Mouse (Mus musculus) monocyte, adult 5-6 weeks (primary cell): Measurements from ENCODE around the gene Cfb. TPM values are rescaled to one million over a fixed set of nuclear protein-coding genes. Genes with fewer than 3 reads are reported as not detected.
"Not testable (repeated sequence)": the region's sequence is repeated elsewhere in the genome, so short reads cannot be mapped to it uniquely, and the experiment has no call there.

ENCODE experiments used
- ATAC-seq: fragments of 153-309, 156-312 bp; replicated peaks from 2 replicates; pipeline ENCODE4 v1.8.0; 2017; ENCODE audit warnings: mild to moderate bottlenecking; ENCODE audit not compliant: low TSS enrichment, insufficient number of reproducible peaks, severe bottlenecking, poor library complexity, low FRiP score
- total RNA-seq: library from RNA; stranded (forward); fragments of 200-1000, 200-491, 200-594 nt; gene quantifications from 3 replicates; pipeline ENCODE4 v1.2.3, GENCODE M21; 2017

Gene Cfb
- total RNA-seq, 1 experiment from 2014 or later = 1.1 TPM

DNA sequence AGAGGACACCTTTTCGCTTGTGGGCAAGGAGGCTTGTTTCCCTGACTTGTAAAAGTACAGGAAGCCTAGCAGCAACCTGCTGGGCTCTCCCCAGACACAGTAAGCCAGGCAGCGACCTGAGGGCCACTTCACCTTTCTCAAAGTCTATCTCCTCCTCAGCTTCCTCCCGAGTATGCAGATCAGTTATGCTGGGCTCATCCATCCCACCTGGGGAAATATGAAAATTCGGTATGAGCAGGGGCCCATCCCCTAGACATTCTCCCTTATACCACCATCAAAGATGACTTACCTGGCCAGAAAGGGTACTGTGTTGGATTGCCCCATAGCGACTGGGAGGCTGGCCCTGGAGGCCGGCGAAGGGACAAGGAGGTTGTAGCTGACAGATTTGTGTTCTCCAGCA lies 14.7 kb downstream of the Cfb start:
- no peak for ATAC-seq

DNA sequence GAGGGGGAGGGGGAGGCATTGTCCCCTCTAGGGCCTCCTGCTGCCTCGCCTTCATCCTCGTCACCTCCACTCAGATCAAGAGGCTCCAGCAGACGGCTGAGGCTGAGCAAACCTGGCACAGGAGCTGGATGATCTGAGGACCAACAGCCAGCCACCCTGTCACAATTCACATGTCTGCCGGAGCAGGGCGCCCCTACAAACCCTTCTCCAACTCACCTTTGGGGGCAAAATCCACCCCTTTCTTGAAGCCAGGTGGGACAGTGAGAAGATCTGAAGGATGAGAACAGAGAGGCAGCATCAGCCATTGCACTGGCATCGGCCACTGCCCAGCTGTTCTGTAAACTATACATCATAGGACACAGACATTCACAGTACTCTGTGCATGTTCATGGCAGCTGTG lies 15.1 kb downstream of the Cfb start:
- no peak for ATAC-seq

DNA sequence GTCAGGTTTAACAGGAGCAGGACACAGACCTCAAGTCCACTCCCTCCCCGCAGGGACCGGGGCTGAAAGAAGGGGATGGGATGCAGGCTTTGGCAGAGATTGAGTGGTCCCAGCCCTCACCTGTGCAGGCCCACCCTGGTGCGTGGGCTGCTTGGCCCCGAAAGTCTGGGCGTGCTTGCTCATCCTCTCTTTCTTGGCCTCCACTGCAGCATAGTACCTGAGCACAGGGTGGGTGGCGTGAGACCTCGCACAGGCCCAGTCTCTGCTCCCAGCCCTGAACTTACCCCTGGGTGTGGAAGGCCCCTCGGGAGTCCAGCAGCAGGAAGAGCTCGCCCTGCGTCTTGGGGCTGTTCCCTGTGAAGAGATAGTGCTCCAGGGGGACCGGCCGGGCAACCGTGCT lies 17.4 kb downstream of the Cfb start:
- ATAC-seq = no peak

DNA sequence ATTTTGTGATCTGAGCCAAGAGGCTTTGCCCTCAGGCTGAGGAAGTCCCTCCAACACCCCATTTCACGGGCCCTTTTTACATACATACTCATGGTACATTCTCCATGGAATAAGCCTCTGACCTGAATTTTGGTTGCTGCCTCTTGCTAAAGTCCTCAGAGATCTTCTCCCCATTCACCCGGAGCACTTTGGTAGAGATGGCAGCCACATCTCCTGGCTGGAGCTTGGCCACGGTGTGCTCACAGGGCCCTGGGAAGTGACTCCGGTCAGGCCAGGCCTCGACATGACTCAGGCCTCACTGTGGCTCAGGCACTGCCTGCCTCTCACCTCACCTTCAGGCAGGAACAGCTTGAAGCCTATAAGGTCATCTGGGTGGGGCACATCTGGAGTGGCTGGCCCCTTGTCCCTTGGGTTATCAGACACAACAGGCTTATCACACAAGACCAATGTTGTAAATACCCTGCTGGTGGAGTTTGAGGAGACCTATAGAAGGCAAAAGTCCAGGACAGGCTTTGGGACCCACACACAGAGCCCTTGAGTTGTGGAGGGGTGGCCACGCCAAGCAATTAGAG lies 21.5 kb downstream of the Cfb start:
- no peak for ATAC-seq

DNA sequence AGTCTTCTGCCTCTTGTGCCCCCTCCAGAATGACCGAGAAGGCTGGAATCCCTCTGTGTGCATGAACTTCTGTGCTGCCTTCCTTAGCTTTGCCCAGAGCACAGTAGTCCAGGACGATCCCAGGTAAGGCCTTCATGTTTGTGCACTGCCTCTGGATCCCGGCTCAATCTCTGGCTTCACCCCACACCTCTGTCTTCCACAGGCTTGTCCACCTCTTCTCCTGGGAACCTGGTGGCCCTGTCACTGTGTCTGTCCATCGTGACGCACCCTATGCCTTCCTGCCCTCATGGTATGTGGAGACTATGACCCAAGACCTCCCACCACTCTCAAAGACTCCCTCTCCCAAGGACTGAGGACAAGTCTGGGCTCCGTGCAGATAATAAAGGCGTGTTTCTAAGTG lies 23.5 kb downstream of the Cfb start:
- ATAC-seq = no peak

DNA sequence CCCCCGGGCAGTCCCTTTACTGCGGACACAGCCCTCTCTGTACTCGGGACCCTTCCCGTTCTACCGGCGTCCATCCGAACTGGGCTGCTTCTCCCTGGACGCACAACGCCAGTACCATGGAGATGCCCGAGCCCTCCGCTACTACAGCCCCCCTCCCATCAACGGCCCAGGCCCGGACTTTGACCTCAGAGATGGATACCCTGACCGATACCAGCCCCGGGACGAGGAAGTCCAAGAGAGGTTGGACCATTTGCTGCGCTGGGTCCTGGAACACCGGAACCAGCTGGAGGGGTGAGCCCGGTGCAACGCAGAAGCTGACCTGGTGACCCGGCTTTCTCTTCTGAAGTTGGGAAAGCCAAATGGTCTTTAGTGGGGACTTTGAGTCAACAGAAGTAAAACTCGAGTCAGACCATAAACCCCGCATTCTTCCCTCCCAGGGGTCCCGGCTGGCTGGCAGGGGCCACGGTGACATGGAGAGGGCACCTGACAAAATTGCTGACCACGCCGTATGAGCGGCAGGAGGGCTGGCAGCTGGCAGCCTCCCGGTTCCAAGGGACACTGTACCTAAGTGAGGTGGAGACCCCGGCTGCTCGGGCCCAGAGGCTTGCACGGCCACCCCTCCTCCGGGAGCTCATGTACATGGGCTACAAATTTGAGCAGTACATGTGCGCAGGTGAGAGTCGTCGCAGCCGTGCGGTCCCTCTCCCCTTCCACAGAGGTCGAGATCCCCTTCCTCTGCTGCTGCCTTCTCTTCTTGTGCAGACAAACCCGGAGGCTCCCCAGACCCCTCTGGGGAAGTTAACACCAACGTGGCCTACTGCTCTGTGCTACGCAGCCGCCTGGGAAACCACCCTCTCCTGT lies 24.6 kb downstream of the Cfb start:
- no peak for ATAC-seq

DNA sequence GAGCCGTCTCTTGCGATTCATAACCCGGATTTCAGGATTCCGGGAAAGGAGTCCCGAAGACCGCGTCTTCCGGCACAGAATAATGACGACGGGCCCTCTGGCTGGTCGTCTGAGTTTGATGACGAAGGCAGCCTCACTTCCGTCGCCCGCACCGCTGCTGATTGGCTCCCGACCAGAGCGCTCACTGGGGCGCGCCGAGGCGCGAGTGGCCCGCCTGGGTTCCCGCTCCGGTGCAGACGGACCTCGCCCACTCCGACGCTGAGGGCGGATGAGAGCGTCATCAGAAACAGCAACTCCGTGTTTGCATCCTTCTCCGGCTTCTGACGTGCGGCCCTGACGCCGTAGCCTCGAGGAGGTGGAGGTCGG lies 25.5 kb downstream of the Cfb start, which contains the start of the genes Stk19 and Dxo:
Gene Stk19, minus strand, starts transcription at position 90 of the 366 bp plus-strand sequence.
Gene Dxo, plus strand, starts transcription at position 164 of the 366 bp plus-strand sequence.
- peak; percentile 80 for ATAC-seq

DNA sequence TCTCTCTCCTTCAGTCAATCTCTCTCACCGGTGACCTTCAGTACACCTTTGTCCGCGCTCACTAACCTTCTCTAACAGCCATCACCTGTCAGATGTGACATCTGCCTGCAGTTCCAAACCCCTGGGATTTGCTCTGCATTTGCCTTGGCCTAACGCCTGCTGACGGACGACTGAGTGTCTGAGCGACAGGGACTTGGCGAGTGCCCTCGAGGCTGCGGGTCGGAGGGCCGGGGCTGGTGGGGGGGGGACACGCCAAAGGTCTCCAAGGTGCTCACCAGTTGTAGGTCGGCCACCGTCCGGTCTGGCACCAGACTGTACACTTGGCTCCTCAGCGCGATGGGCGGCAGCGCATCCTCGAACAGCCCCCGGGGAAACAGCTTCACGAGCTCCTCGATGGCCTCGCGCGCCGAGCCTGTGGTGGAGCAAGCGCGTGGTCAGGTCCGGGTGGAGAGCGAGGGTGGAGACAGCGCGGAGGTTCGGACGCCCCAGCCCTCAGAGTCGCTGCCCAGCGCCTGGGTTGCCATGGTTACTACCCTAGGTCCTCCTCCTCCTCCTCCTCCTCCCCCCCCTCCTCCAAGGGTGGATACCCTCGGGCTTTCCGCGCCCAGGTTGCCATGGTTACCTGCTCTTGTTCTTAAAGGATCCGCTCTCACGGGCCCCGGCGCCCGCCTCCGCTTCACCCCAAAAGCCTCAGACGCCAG lies 26.0 kb downstream of the Cfb start:
- peak; percentile 9 for ATAC-seq

DNA sequence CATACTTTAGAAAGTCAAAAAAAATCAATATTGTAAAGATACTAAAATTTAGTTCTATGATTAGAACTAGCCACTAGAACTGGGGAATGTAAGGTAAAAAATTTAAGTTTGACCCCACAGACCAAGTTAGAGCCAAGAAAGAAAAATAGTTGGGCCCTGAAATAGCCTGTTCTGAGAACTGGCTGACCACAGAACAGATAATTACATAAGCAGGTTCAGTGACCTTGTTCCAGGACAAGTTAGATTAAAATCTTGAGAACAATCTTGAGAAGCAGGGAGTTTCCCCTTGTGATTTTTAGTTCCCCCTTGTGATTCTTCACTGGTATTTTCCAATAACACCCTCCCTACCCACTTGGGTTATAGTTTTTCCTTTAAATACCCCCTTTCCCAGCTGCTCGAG lies 31.5 kb downstream of the Cfb start:
- ATAC-seq = not testable (repeated sequence)

DNA sequence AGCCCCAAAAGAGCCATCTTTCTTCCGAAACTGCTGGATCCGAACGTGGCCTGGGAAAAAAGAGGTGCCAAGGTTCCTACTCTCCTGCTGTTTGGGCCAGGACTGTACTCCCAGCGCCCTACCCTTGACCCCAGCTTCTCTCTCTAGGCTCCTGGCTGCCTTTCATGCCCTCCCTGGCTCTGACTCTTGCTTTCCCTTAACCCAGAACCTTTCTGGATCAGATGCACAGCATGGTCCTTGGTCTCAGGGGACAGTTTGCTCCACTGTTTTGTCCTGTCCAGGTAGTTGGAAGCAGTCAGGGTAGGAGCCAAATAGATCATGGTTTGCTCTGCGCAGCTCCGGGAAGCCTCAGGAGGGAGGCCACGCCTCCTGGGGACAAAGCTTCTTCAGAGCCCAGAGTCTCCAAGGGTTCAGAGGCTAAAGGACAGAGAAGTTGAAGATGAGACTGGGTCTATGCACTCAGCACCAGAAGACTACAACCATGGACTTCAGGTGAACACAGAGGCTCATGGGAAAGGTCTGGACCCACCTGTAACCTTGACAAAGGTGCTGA lies 47.4 kb downstream of the Cfb start:
- no peak for ATAC-seq

DNA sequence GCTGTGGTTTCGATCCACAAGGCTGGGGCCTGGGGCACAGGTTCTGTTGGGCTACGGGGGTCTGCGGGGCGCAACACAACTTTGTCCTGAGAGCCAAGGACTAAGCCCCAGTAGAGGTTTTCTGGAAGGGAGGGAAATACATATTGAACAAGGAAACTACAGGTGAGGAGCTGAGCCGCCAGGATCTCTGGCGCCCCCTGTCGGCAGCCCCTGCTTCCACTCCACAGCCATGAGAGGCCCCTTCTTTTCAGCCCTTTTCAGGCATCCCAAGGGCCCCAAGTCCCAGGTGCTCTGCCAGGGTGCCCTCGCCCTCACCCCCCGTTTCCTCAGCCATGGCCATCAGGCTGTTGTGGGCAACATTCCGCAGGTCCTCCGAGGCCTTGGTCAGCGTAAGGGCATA lies 48.6 kb downstream of the Cfb start:
- ATAC-seq = not testable (repeated sequence)

DNA sequence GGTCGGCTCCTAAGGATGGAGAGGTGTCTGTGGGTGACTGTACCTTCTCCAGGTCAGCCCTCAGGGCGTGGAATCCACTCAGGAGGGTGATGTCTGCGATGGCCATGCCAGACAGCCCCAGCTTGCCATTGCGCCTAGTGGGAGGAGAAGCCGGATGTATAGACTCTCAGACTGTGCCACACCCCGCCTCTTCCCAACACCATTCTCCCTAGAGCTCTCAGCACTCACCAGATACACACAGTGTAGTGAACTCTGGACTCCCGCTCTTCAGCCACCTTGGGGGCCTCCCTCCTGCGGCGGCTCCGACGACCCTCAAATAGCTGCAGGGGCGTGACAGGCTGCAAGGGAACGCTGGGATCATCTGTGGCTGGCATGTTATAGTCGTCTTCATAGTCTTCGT lies 51.0 kb downstream of the Cfb start:
- ATAC-seq = no peak

DNA sequence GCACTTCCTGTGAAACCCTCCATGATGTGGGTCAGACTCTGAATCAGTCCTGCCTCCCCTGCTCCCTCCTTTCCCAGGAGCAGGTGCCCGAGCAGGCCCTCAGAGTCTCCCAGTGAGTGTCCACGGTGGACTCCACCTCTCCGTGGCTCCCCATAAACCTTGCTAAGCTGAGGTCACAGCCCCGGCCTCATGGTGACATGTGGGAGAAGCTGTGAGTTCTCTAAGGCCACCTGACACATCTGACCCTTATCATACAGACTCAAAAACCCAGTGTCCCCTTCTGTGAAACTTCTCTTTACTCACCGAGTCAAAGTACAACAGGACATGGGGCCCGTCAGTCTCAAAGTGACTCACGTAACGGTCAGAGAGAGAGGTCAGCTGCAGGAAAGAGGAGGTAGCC lies 51.5 kb downstream of the Cfb start:
- not testable (repeated sequence) for ATAC-seq

DNA sequence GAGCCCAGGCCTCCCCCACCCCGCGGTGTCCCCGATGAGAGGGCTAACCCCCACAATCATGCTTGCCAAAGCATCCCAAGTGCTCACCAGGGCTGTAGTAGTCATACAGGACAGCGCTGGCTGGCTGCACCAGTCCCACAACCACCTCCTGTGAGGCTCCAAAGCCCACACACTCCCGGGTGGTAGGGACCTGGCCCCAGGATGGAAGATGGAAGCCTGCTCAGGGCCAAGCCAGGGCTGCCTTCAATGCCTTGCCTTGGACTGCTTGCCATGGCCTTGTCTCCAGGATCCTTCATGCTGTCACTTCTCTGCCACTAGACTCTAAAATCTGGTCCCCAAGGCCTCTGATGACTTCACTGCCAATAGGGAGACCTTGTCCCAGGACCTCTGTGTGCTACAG lies 51.9 kb downstream of the Cfb start:
- not testable (repeated sequence) for ATAC-seq

DNA sequence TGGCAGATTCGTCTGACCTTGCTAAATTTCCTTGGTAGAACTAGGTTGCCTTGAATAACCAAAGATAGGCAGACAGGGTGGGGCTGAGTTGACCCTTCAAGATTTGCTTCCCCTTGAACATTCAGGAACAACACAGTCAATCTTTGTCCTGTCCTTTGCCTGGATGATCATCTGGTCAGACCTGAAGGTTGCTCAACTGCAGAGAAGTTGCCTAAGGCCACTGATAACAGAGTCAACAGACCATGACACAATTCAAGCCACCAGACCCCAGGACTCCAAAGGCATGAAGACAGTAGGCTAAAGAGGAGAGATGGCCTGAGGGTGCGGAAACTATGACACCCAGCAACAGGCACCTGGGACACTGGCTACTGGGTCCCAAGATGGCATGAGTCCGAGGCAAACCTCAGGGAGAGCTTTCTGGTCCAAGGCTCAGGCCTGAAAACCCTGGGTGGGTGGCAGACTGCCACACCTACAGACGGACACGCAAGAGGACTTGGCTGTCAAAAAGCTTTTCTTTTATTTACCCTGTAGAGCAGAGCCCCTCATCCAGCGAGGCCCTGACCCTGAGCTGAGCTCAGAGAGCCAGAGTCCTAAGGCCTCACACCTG lies 53.6 kb downstream of the Cfb start:
- ATAC-seq = no peak

DNA sequence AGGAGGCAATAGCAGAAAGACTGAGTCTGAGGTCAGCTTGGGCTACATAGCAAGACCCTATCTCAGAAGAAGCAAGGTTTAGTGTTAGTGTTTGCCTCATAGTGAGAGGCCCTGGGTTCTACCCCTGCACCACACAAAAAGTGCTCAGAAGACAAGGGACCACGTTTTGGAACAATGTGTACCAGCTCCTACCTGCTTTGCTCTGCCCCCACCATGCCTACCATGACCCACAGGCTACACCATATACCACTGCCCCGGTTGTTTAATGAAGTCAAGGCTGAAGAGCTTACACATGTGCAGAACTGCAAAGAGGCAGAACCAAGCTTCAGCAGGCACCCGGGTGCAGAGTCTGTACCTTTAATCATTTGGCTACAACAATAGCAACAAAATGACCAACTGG lies 55.1 kb downstream of the Cfb start:
- no peak for ATAC-seq
